Mouse (Mus musculus): ENCODE data around the gene Odr4.

DNA sequence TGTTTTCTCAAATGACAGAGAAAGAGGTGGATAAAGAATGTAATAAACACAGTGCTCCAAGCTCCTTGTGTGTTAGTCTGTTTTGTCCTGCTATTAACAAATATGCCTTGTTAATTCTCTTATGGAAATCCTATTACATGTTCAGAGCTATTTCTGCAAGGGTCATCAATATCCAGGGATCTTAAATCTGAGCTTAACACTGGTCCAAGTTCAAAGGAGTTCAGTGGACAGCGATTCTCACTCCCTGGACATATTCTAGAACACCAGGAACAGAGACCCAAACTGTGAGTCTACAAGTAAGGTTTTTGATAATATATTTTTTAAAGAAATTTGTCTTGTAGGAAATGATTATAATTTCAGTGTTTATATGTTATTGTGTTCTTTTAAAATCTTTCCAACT lies 73.7 kb downstream of the Odr4 start, which contains the start of gene Pdc:
- TF ChIP-seq CTCF (IDR thresholded peaks at IDR 0.05; ENCODE audit: low read depth) (no peak), EP300 (optimal IDR thresholded peaks at IDR 0.05) (no peak)

Data from stomach, postnatal 0 days (tissue).